16 mouse cellular contexts compared by ENCODE assay signal in genomic region chr17:14199621-14200020, GRCm38 (mm10). TPM values are rescaled to one million over a fixed set of nuclear protein-coding genes. Genes with fewer than 3 reads are reported as not detected.
DNase-seq lines count a peak whose midpoint lies in the region; ATAC-seq lines count a peak whose summit lies in the region.
"Had no signal": no experiment of that assay in that cellular context is flagged by ENCODE, and none has a peak within 500 bp of the region (broad histone marks: within the 10 kb centered on the region; RNA-seq: fewer than 3 reads in every experiment).

No protein-coding gene starts in this region.

- peaks cover 37% of the 10 kb centered on the region for H3K4me1 ChIP-seq in kidney, embryonic 16.5 days (ENCODE audit: insufficient read depth, low read length)
- peaks cover 13% of the 10 kb centered on the region; the same call in 1 of the 2 replicates for H3K4me1 ChIP-seq in liver, embryonic 12.5 days

- H3K4me3 ChIP-seq in kidney, embryonic 16.5 days (ENCODE audit: low read length), result 0 out of 2 replicates have a peak overlapping the region, but pooled peaks have one; percentile 67
- H3K4me3 ChIP-seq in liver, embryonic 12.5 days, result no peak overlapping the region
- H3K4me3 ChIP-seq: left cerebral cortex, adult 2 months; liver, embryonic 13.5 days; midbrain, embryonic 12.5 days had no signal

- DNase-seq in kidney, adult 9 months, result no peak
- peak; percentile 77 for DNase-seq in ZHBTc4 (ENCODE audit: low read depth, low spot score)
- peak; percentile 58 for DNase-seq in gastrocnemius, postnatal 14 days
- DNase-seq in kidney, postnatal 25 days, result peak; percentile 53 to 62
- DNase-seq in urinary bladder, postnatal 4 days (ENCODE audit: low spot score in 2 of 2), result no peak
- no peak for DNase-seq in thymus, postnatal 14 days
- DNase-seq: cerebellum, adult 2 months; liver, embryonic 13.5 days; lung, postnatal 36 days; right cerebral cortex, postnatal 4 days; thymus, postnatal 36 days had no signal

- WGBS in kidney, embryonic 16.5 days, result 34% methylated on average over 4 of the region's 4 CpGs
- WGBS in liver, embryonic 12.5 days (ENCODE audit: insufficient replicate concordance), result 39% methylated on average over 4 of the region's 4 CpGs

- H3K4me2 ChIP-seq in kidney, embryonic 16.5 days (replicated peaks; ENCODE audit: low read depth, low read length), result 0 out of 2 replicates have a peak overlapping the region, but pooled peaks have one; percentile 66
- H3K4me2 ChIP-seq in liver, embryonic 12.5 days, result no peak overlapping the region
- H3K4me2 ChIP-seq: liver, embryonic 13.5 days; midbrain, embryonic 12.5 days had no signal

- no peaks in the 10 kb centered on the region for H3K9me3 ChIP-seq in kidney, embryonic 16.5 days (ENCODE audit: low read length)
- no peaks in the 10 kb centered on the region for H3K9me3 ChIP-seq in liver, embryonic 12.5 days (replicated peaks)
- H3K9me3 ChIP-seq: liver, embryonic 13.5 days; midbrain, embryonic 12.5 days had no signal

- peaks cover 24% of the 10 kb centered on the region for H3K27me3 ChIP-seq in kidney, embryonic 16.5 days (ENCODE audit: insufficient read depth, low read length)
- peaks cover 48% of the 10 kb centered on the region for H3K27me3 ChIP-seq in liver, embryonic 12.5 days (replicated peaks)

- H3K27ac ChIP-seq in kidney, embryonic 16.5 days (ENCODE audit: low read length), result no peak overlapping the region
- no peak overlapping the region for H3K27ac ChIP-seq in liver, embryonic 12.5 days
- H3K27ac ChIP-seq: left cerebral cortex, adult 2 months; liver, embryonic 13.5 days; midbrain, embryonic 12.5 days had no signal

- ATAC-seq in kidney, embryonic 16.5 days (ENCODE audit: low FRiP score, low TSS enrichment), result no peak
- ATAC-seq in liver, embryonic 12.5 days, result no peak
- ATAC-seq: hindbrain, embryonic 16.5 days had no signal

- peaks cover 22% of the 10 kb centered on the region for H3K36me3 ChIP-seq in kidney, embryonic 16.5 days (ENCODE audit: insufficient read depth, low read length)
- peaks cover 10% of the 10 kb centered on the region; the same call in 1 of the 2 replicates for H3K36me3 ChIP-seq in liver, embryonic 12.5 days
- H3K36me3 ChIP-seq: midbrain, embryonic 12.5 days had no signal

- H3K9ac ChIP-seq in kidney, embryonic 16.5 days (replicated peaks; ENCODE audit: low read length), result no peak overlapping the region
- no peak overlapping the region for H3K9ac ChIP-seq in liver, embryonic 12.5 days
- H3K9ac ChIP-seq: liver, embryonic 13.5 days; midbrain, embryonic 12.5 days had no signal

- intact Hi-C loops in gastrocnemius, postnatal 14 days (cut with DNase I; ENCODE audit: low total_unique reads), result loop anchor here (5.0 kb wide), 1 partner anchor 67 kb away; no protein-coding TSS in a partner anchor

RNA-seq across cellular contexts. Expression of gene Dact2, which starts 4.5 kb away (rescaled TPM):
- polyA plus RNA-seq in kidney, embryonic 16.5 days (2015; fragmentation: Nextera tagmentation; extraction: Ambion mirVana), result 15.0 and 17.7 TPM in 2 replicates
- total RNA-seq in gastrocnemius, postnatal 14 days (2021), result 1 to 10 TPM; 2.2 to 3.6 TPM
- polyA plus RNA-seq in liver, embryonic 12.5 days (2016; fragmentation: Nextera tagmentation; extraction: Ambion mirVana), result 0.85 and 1.4 TPM in 2 replicates

Comparison
In these comparisons a context has a peak if more than half of its experiments do, and no peak if none do; other contexts are left out.
1. DNase-seq: peak in ZHBTc4 (single experiment), gastrocnemius, postnatal 14 days (single experiment) and kidney, postnatal 25 days (2 of 2); none in kidney, adult 9 months (single experiment), urinary bladder, postnatal 4 days (0 of 2) and thymus, postnatal 14 days (single experiment).